Mouse (Mus musculus) ES-E14 (cell line): ENCODE measurements at regions not wholly inside any gene's neighbourhood (a gene's known extent, or its start where the extent isn't known, plus 50 kb on each side); places are given as distances from the start of the nearest gene placed in this dataset.
A peak's percentile ranks its signal among the peaks of the same experiment; 100 is the strongest.

Experiments
- DNase-seq: peaks from one replicate; pipeline ENCODE4 v3.0.0-alpha.2; 2013; ENCODE audit warnings: low read depth, low spot score
- H3K27ac ChIP-seq: 2 replicates; pipeline ENCODE4 v1.5.1; 2012; ENCODE audit warnings: low read depth, mild to moderate bottlenecking, low read length, moderate library complexity, mixed read lengths; ENCODE audit not compliant: poor library complexity, insufficient read depth, severe bottlenecking
- H3K36me3 ChIP-seq: 2 replicates; pipeline ENCODE4 v1.6.1; 2012; ENCODE audit warnings: mild to moderate bottlenecking, low read length, moderate library complexity, mixed read lengths; ENCODE audit not compliant: control insufficient read depth, poor library complexity, insufficient read depth, severe bottlenecking
- H3K4me1 ChIP-seq, 2 experiments: fragments of 150-350 bp in 1 of 2; sonication (generic) in 1 of 2; 2 replicates each; pipeline ENCODE4 v1.6.1; 2012; ENCODE audit warnings: low read length in 2 of 2, mild to moderate bottlenecking in 1 of 2, mixed read lengths in 1 of 2; ENCODE audit not compliant: control insufficient read depth in 2 of 2, insufficient read depth in 2 of 2, poor library complexity in 1 of 2
- H3K4me3 ChIP-seq, 2 experiments: fragments of 150-350 bp in 1 of 2; sonication (generic) in 1 of 2; 2 replicates each; pipeline ENCODE4 v1.5.1; 2012; ENCODE audit warnings: low read length in 2 of 2, low read depth in 1 of 2, mild to moderate bottlenecking in 1 of 2, mixed read lengths in 1 of 2; ENCODE audit not compliant: insufficient read depth in 1 of 2, poor library complexity in 1 of 2, severe bottlenecking in 1 of 2
- H3K9ac ChIP-seq: 2 replicates; pipeline ENCODE4 v1.6.1; 2012; ENCODE audit warnings: low read depth, mild to moderate bottlenecking, low read length, mixed read lengths; ENCODE audit not compliant: poor library complexity, insufficient read depth, severe bottlenecking
- H3K9me3 ChIP-seq: fragments of 150-350 bp; sonication (generic); 2 replicates; pipeline ENCODE4 v1.6.1; 2012; ENCODE audit warnings: low read depth, mild to moderate bottlenecking, low read length; ENCODE audit not compliant: control insufficient read depth, insufficient read depth
- CHD2 ChIP-seq: IDR thresholded peaks from 2 replicates; pipeline ENCODE4 v1.6.1; 2014; ENCODE audit warnings: mild to moderate bottlenecking, low read depth, low read length, inconsistent platforms
- HCFC1 ChIP-seq: IDR thresholded peaks from 2 replicates; pipeline ENCODE4 v1.6.1; 2012; ENCODE audit warnings: low read length, inconsistent platforms, borderline replicate concordance; ENCODE audit not compliant: insufficient read depth
- MAFK ChIP-seq: IDR thresholded peaks from 2 replicates; pipeline ENCODE4 v1.6.1; 2014; ENCODE audit warnings: mild to moderate bottlenecking, low read depth, low read length, inconsistent platforms; ENCODE audit not compliant: insufficient read depth
- ZC3H11A ChIP-seq: IDR thresholded peaks from 2 replicates; pipeline ENCODE4 v1.6.1; 2012; ENCODE audit warnings: low read depth, mild to moderate bottlenecking, inconsistent platforms, low read length, borderline replicate concordance
- ZNF384 ChIP-seq: IDR thresholded peaks from 2 replicates; pipeline ENCODE4 v1.6.1; 2012; ENCODE audit warnings: low read depth, low read length, inconsistent platforms
- in situ Hi-C, 2 experiments: fragments of 600-800 bp; cut with MboI; formaldehyde crosslinking; loops; one replicate each; pipeline ENCODE4 v1.15.1; 2025; ENCODE audit warnings: low sequenced_read_pairs in 2 of 2, inconsistent platforms in 1 of 2; ENCODE audit not compliant: unreplicated experiment in 2 of 2

DNA sequence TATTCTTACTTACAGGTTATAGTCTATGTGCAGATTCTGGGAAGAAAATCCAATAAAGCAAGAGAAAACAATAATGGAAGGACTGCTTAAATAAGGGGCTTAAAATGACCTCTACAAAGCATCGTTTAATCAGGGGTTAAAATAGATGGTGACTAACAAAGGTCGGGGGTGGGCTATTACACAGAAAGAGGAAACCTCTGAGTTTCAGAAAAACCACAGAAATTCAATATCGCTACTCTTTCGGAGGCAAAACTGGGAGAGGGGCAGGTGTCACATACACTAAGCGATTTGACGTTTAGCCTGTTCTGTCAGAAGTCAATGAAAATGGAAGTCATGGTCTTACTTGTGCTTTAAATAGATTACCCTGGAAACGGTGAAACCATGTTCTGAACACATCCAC lies 391.0 kb upstream of the Pkdcc start:
- no peak overlapping the region for H3K4me3 ChIP-seq
- no peaks in the 10 kb centered on the region for H3K4me1 ChIP-seq
- H3K27ac ChIP-seq, result no peak overlapping the region
- in situ Hi-C loops, result no loop called here
- no peaks in the 10 kb centered on the region for H3K36me3 ChIP-seq
- DNase-seq, result no peak
- TF ChIP-seq MAFK (no peak), ZC3H11A (no peak), HCFC1 (no peak), CHD2 (no peak), ZNF384 (no peak)
- H3K9me3 ChIP-seq, result no peaks in the 10 kb centered on the region
- H3K9ac ChIP-seq, result no peak overlapping the region

DNA sequence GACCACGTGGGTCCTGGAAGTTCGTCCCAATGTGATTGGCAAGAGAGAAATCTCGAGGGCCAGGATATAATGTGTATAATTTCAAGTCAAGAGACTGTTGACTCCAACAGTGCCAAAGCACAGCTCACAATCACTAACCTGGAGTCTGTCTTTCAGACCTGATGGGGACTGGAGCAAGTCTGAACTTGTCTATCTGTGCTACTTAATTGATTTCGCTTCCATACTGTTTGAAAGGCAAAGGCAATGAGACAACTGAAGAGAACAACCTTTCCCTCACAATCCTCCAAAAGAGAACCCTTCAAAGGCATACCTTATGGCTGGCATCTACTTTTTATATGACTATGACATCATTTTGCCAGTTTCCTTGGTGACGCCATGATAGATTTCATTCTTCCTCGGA lies 390.5 kb upstream of the Pkdcc start:
- no peak overlapping the region for H3K9ac ChIP-seq
- H3K9me3 ChIP-seq, result no peaks in the 10 kb centered on the region
- no peaks in the 10 kb centered on the region for H3K4me1 ChIP-seq
- no peak for DNase-seq
- no peak overlapping the region for H3K4me3 ChIP-seq
- no peak overlapping the region for H3K27ac ChIP-seq
- in situ Hi-C loops, result no loop called here
- TF ChIP-seq ZC3H11A (no peak), ZNF384 (no peak), MAFK (no peak)
- no peaks in the 10 kb centered on the region for H3K36me3 ChIP-seq

DNA sequence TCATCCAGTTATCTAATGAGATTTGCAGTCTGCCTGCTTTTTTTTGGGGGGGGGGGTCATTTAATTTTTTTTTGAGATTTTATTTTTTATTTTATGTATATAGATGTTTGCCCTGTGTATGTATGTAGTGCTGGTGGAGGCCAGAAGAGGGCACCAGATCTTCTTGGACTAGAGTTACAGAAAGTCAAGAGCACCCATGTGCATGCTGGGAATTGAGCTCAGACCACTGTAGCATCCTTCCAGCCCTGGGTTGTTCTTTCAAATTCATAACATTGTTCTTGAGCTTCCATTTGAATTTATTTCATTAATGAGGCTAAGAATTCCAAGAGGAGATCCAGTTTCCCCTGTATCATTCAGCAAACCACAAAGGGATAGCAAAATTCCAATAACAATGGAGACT lies 387.9 kb upstream of the Pkdcc start:
- Histone ChIP-seq H3K4me3 (no peak overlapping the region), H3K36me3 (no peaks in the 10 kb centered on the region), H3K9ac (no peak overlapping the region), H3K4me1 (no peaks in the 10 kb centered on the region), H3K27ac (no peak overlapping the region), H3K9me3 (no peaks in the 10 kb centered on the region)
- DNase-seq, result peak; percentile 8
- TF ChIP-seq ZC3H11A (no peak), CHD2 (no peak), MAFK (no peak), HCFC1 (no peak), ZNF384 (no peak)
- in situ Hi-C loops, result no loop called here

DNA sequence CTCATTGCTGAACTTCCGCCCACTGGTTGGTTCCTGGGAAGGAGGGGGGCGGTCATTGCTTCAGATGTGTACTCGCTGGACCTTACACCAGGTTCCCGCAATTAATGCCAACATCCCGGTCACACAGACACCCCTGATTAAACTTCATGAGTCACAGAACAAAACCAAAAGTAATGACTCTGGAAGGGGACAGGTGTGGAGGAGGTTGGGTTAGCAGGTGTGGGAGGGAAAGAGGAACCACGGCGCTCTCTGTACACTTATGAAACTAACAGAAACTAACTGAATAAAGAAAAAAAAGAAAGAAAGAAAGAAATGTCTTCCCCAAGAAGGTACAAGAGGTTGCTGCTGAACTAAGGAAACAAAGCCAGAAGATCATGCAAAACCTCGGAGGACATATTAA lies 387.3 kb upstream of the Pkdcc start:
- no peak for DNase-seq
- Histone ChIP-seq H3K36me3 (no peaks in the 10 kb centered on the region), H3K27ac (no peak overlapping the region), H3K9ac (no peak overlapping the region), H3K4me3 (no peak overlapping the region), H3K9me3 (no peaks in the 10 kb centered on the region), H3K4me1 (no peaks in the 10 kb centered on the region)
- no peak for TF ChIP-seq MAFK
- no peak for TF ChIP-seq ZNF384
- no peak for TF ChIP-seq HCFC1
- no peak for TF ChIP-seq CHD2
- TF ChIP-seq ZC3H11A, result no peak
- in situ Hi-C loops, result no loop called here

DNA sequence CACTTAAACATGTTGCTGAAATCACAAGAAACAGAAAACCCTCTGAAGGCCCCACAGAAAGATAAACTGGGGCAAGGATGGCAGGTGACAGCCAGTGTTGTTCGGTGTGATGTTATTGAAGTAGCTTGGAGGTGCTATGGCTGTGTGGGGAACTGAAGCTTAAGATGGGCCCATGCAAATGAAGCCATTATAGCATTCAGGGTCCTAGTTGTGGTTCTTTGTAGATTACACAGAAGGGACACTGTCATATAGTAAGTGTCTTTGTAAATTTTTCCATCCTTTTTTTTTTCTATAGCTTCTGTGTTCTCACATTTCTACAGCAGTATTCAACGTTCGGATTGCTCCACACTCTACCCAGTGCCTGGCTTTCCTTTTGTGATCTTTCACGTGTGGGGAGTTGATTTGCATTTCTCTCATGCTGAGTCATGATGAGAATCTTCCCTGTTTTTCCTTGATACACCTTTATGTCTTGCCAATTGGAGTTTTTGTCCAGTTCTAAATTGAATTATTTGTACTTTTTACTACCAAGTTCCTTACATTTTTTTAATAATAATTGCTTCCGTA lies 386.6 kb upstream of the Pkdcc start:
- TF ChIP-seq ZC3H11A (no peak), MAFK (peak; percentile 46; the same call in 1 of the 2 replicates)

More for the DNA sequence above, 386.6 kb upstream of the Pkdcc start:
- Histone ChIP-seq H3K9ac (no peak overlapping the region), H3K27ac (no peak overlapping the region), H3K4me3 (no peak overlapping the region), H3K36me3 (no peaks in the 10 kb centered on the region), H3K4me1 (no peaks in the 10 kb centered on the region), H3K9me3 (no peaks in the 10 kb centered on the region)
- in situ Hi-C loops, result no loop called here
- no peak for DNase-seq
